Mouse (Mus musculus) cerebellum, adult 18-20 months (tissue): ENCODE data around the gene Gm20388.
"Not testable (repeated sequence)": the region's sequence is repeated elsewhere in the genome, so short reads cannot be mapped to it uniquely, and the experiment has no call there.

Experiments
- DNase-seq, 2 experiments: peaks; one replicate each; pipeline ENCODE4 v3.0.0; 2021

Gm20388 gene

GRCm38 (mm10) chr8:123015074-123015473, 3104.4 kb downstream of the Gm20388 start:
- no peak for DNase-seq

- DNase-seq, result no peak
Observed at GRCm38 (mm10) chr8:123017143-123017542, 3106.5 kb downstream of the Gm20388 start.

GRCm38 (mm10) chr8:123018484-123019164, 3108.0 kb downstream of the Gm20388 start:
- DNase-seq, result peak in 1 of 2 experiments; percentile 31

GRCm38 (mm10) chr8:123020084-123020483, 3109.4 kb downstream of the Gm20388 start:
- DNase-seq, result no peak

- no peak for DNase-seq
Observed at GRCm38 (mm10) chr8:123020859-123021258, 3110.2 kb downstream of the Gm20388 start.

- DNase-seq, result no peak
Observed at GRCm38 (mm10) chr8:123021259-123021658, 3110.6 kb downstream of the Gm20388 start.

GRCm38 (mm10) chr8:123022727-123023126, 3112.1 kb downstream of the Gm20388 start:
- no peak for DNase-seq

- DNase-seq, result no peak
Observed at GRCm38 (mm10) chr8:123024226-123024625, 3113.6 kb downstream of the Gm20388 start.

GRCm38 (mm10) chr8:123025951-123026351, 3115.3 kb downstream of the Gm20388 start:
- no peak for DNase-seq

- DNase-seq, result no peak
Observed at GRCm38 (mm10) chr8:123027786-123028185, 3117.1 kb downstream of the Gm20388 start.

- not testable (repeated sequence) for DNase-seq
Observed at GRCm38 (mm10) chr8:123030091-123030490, 3119.4 kb downstream of the Gm20388 start.

GRCm38 (mm10) chr8:123031321-123031978, 3120.8 kb downstream of the Gm20388 start:
- DNase-seq, result no peak

GRCm38 (mm10) chr8:123032730-123033129, 3122.1 kb downstream of the Gm20388 start:
- DNase-seq, result no peak

GRCm38 (mm10) chr8:123033431-123033830, 3122.8 kb downstream of the Gm20388 start:
- no peak for DNase-seq

- DNase-seq, result no peak
Observed at GRCm38 (mm10) chr8:123034171-123034570, 3123.5 kb downstream of the Gm20388 start.

- peak in 1 of 2 experiments; percentile 14 for DNase-seq
Observed at GRCm38 (mm10) chr8:123036956-123037355, 3126.3 kb downstream of the Gm20388 start.

GRCm38 (mm10) chr8:123037487-123037886, 3126.8 kb downstream of the Gm20388 start:
- no peak for DNase-seq

- no peak for DNase-seq
Observed at GRCm38 (mm10) chr8:123038351-123038750, 3127.7 kb downstream of the Gm20388 start.

- DNase-seq, result no peak
Observed at GRCm38 (mm10) chr8:123039376-123040109, 3128.9 kb downstream of the Gm20388 start.

- DNase-seq, result no peak
Observed at GRCm38 (mm10) chr8:123040110-123040650, 3129.5 kb downstream of the Gm20388 start.

- DNase-seq, result peak; percentile 35 to 57
Observed at GRCm38 (mm10) chr8:123041008-123041773, 3130.6 kb downstream of the Gm20388 start.

GRCm38 (mm10) chr8:123041774-123042105, 3131.1 kb downstream of the Gm20388 start:
- DNase-seq, result no peak
